7 mouse cellular contexts compared by ENCODE assay signal in genomic region chr4:147442649-147443553, GRCm38 (mm10). TPM values are rescaled to one million over a fixed set of nuclear protein-coding genes. Genes with fewer than 3 reads are reported as not detected.
DNase-seq lines count a peak whose midpoint lies in the region; ATAC-seq lines count a peak whose summit lies in the region.
"Not testable (repeated sequence)": the region's sequence is repeated elsewhere in the genome, so short reads cannot be mapped to it uniquely, and the experiment has no call there.

No protein-coding gene starts in this region.

- H3K4me2 ChIP-seq in embryonic facial prominence, embryonic 15.5 days (replicated peaks) = peak overlapping the region; percentile 81
- peak overlapping the region; percentile 81 for H3K4me2 ChIP-seq in intestine, embryonic 14.5 days (ENCODE audit: low read length)
- peak overlapping the region; percentile 76 for H3K4me2 ChIP-seq in limb, embryonic 12.5 days

- peak overlapping the region; percentile 51 for H3K4me3 ChIP-seq in embryonic facial prominence, embryonic 15.5 days (replicated peaks)
- H3K4me3 ChIP-seq in heart, embryonic 10.5 days = peak overlapping the region; percentile 70
- peak overlapping the region; percentile 53 for H3K4me3 ChIP-seq in intestine, embryonic 14.5 days (ENCODE audit: low read depth, low read length)
- peak overlapping the region; percentile 54 for H3K4me3 ChIP-seq in limb, embryonic 12.5 days (replicated peaks)
- H3K4me3 ChIP-seq in megakaryocyte, embryonic 14.5 days (replicated peaks) = peak overlapping the region; percentile 84

- ATAC-seq in embryonic facial prominence, embryonic 15.5 days (ENCODE audit: insufficient number of reproducible peaks, low FRiP score, low TSS enrichment, low read depth) = peak; percentile 91
- peak; percentile 99 for ATAC-seq in intestine, embryonic 14.5 days (replicated peaks; ENCODE audit: low FRiP score, low TSS enrichment, low read depth)
- peak; percentile 99 for ATAC-seq in limb, embryonic 12.5 days (ENCODE audit: insufficient number of reproducible peaks, insufficient read depth, low FRiP score, low TSS enrichment, low read depth)

- not testable (repeated sequence) for H3K9me3 ChIP-seq in embryonic facial prominence, embryonic 15.5 days (replicated peaks); heart, embryonic 10.5 days; intestine, embryonic 14.5 days (ENCODE audit: control insufficient read depth, low read length); limb, embryonic 12.5 days; megakaryocyte, embryonic 14.5 days

- not testable (repeated sequence) for H3K4me1 ChIP-seq in embryonic facial prominence, embryonic 15.5 days; heart, embryonic 10.5 days; intestine, embryonic 14.5 days (replicated peaks; ENCODE audit: control insufficient read depth, insufficient read depth, low read length); limb, embryonic 12.5 days (replicated peaks); megakaryocyte, embryonic 14.5 days

- DNase-seq in c-Kit-positive CD71-negative TER-119-negative erythroid progenitor cells, embryonic 14.5 days (ENCODE audit: low read depth) = peak; percentile 19
- peak; percentile 88 for DNase-seq in heart, embryonic 10.5 days (ENCODE audit: low spot score)
- peak; percentile 83 for DNase-seq in intestine, embryonic 14.5 days (ENCODE audit: low spot score)
- DNase-seq in retina, embryonic 14.5 days (ENCODE audit: low spot score) = peak; percentile 56

- not testable (repeated sequence) for H3K27me3 ChIP-seq in embryonic facial prominence, embryonic 15.5 days; heart, embryonic 10.5 days (ENCODE audit: insufficient read depth, poor library complexity, severe bottlenecking); intestine, embryonic 14.5 days (replicated peaks; ENCODE audit: control insufficient read depth, insufficient read depth, low read length); limb, embryonic 12.5 days; megakaryocyte, embryonic 14.5 days (replicated peaks)

- not testable (repeated sequence) for H3K36me3 ChIP-seq in embryonic facial prominence, embryonic 15.5 days; heart, embryonic 10.5 days; intestine, embryonic 14.5 days (ENCODE audit: control insufficient read depth, insufficient read depth, low read length); limb, embryonic 12.5 days; megakaryocyte, embryonic 14.5 days (replicated peaks; ENCODE audit: low read length)

- H3K27ac ChIP-seq in embryonic facial prominence, embryonic 15.5 days (replicated peaks) = peak overlapping the region; percentile 79
- peak overlapping the region; percentile 95 for H3K27ac ChIP-seq in heart, embryonic 10.5 days
- H3K27ac ChIP-seq in intestine, embryonic 14.5 days (ENCODE audit: low read depth) = peak overlapping the region; percentile 62; the same call in 1 of the 2 replicates
- H3K27ac ChIP-seq in limb, embryonic 12.5 days = peak overlapping the region; percentile 85

- WGBS in embryonic facial prominence, embryonic 15.5 days = 8% methylated on average over 52 of the region's 52 CpGs
- WGBS in heart, embryonic 10.5 days = 9% methylated on average over 52 of the region's 52 CpGs
- 8% methylated on average over 52 of the region's 52 CpGs for WGBS in intestine, embryonic 14.5 days
- 8% methylated on average over 52 of the region's 52 CpGs for WGBS in limb, embryonic 12.5 days

- peak overlapping the region; percentile 58 for H3K9ac ChIP-seq in embryonic facial prominence, embryonic 15.5 days
- peak overlapping the region; percentile 83 for H3K9ac ChIP-seq in intestine, embryonic 14.5 days (ENCODE audit: low read length)
- H3K9ac ChIP-seq in limb, embryonic 12.5 days (replicated peaks) = peak overlapping the region; percentile 87

RNA-seq across cellular contexts. Expression of gene Zfp982, which starts 49.3 kb away (rescaled TPM):
- polyA plus RNA-seq in embryonic facial prominence, embryonic 15.5 days (2015; fragmentation: Nextera tagmentation; extraction: Ambion mirVana) = 3.9 and 4.6 TPM in 2 replicates
- 9.8 and 11.9 TPM in 2 replicates for polyA plus RNA-seq in heart, embryonic 10.5 days (2016; fragmentation: Nextera tagmentation; extraction: Ambion mirVana)
- polyA plus RNA-seq in intestine, embryonic 14.5 days (2014; fragmentation: Nextera tagmentation; extraction: Ambion mirVana) = 5.0 and 6.3 TPM in 2 replicates
- 13.6 and 16.5 TPM in 2 replicates for polyA plus RNA-seq in limb, embryonic 12.5 days (2016; fragmentation: Nextera tagmentation; extraction: Ambion mirVana)
- not detected in 2 replicates for polyA plus RNA-seq in megakaryocyte, embryonic 14.5 days (2012; ENCODE audit: insufficient read depth, low replicate concordance)

Comparison
In these comparisons a context has a peak if more than half of its experiments do, and no peak if none do; other contexts are left out.
1. Peak in every context shown above with its lines: DNase-seq, ATAC-seq, H3K4me3 ChIP-seq and H3K27ac ChIP-seq.
2. DNase-seq: peak in every context shown above with its lines; median percentile 88 in heart, embryonic 10.5 days; 83 in intestine, embryonic 14.5 days; 56 in retina, embryonic 14.5 days; 19 in c-Kit-positive CD71-negative TER-119-negative erythroid progenitor cells, embryonic 14.5 days.